Comparison of ENCODE assay signal across 26 mouse cellular contexts in the genomic region with DNA sequence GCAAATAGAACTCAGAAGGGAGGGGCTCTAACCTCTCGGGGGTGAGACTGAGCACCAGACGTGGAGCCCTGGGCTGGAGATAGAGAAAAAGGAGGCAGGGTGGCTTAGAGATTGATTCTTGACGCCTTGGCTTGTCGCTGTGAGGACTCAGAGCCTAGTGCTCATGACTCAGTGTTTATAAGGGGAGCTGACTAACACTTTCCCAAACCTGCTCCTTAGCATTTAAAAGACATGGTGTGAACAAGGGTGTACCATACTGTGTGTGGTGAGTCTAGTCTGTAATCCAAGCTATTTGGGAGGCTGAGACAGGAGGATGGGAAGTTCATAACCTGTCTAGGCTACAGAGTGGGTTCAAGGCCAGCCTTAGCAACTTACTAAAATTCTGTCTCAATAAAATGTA. TPM values are rescaled to one million over a fixed set of nuclear protein-coding genes. Genes with fewer than 3 reads are reported as not detected.
A peak's percentile ranks its signal among the peaks of the same experiment; 100 is the strongest.
DNase-seq lines count a peak whose midpoint lies in the region; ATAC-seq and TF ChIP-seq lines count a peak whose summit lies in the region.
"Had no signal": no experiment of that assay in that cellular context is flagged by ENCODE, and none has a peak within 500 bp of the region (broad histone marks: within the 10 kb centered on the region; RNA-seq: fewer than 3 reads in every experiment).

No protein-coding gene starts in this region.

- H3K9me3 ChIP-seq in liver, embryonic 15.5 days (replicated peaks) = no peaks in the 10 kb centered on the region
- no peaks in the 10 kb centered on the region for H3K9me3 ChIP-seq in liver, postnatal 0 days (ENCODE audit: low read length)
- H3K9me3 ChIP-seq: embryonic facial prominence, embryonic 13.5 days; embryonic facial prominence, embryonic 15.5 days; forebrain, embryonic 13.5 days; forebrain, embryonic 15.5 days had no signal

- no peak overlapping the region for H3K4me3 ChIP-seq in liver, embryonic 15.5 days (replicated peaks)
- H3K4me3 ChIP-seq in liver, postnatal 0 days (ENCODE audit: low read depth, low read length) = no peak overlapping the region
- H3K4me3 ChIP-seq: embryonic facial prominence, embryonic 13.5 days; embryonic facial prominence, embryonic 15.5 days; erythroblast, embryonic 14.5 days; forebrain, embryonic 13.5 days; forebrain, embryonic 15.5 days had no signal

- H3K27ac ChIP-seq in liver, embryonic 15.5 days (replicated peaks) = peak overlapping the region; percentile 14; the same call in 1 of the 2 replicates
- H3K27ac ChIP-seq in liver, postnatal 0 days (ENCODE audit: low read depth) = no peak overlapping the region
- H3K27ac ChIP-seq: embryonic facial prominence, embryonic 13.5 days; embryonic facial prominence, embryonic 15.5 days; forebrain, embryonic 13.5 days; forebrain, embryonic 15.5 days had no signal

- H3K4me1 ChIP-seq in liver, embryonic 15.5 days (replicated peaks) = peaks cover under 1% of the 10 kb centered on the region; the same call in 1 of the 2 replicates
- no peaks in the 10 kb centered on the region for H3K4me1 ChIP-seq in liver, postnatal 0 days (ENCODE audit: insufficient read depth)

- peaks cover 100% of the 10 kb centered on the region for H3K36me3 ChIP-seq in liver, embryonic 15.5 days (replicated peaks)
- peaks cover 88% of the 10 kb centered on the region for H3K36me3 ChIP-seq in liver, postnatal 0 days (replicated peaks; ENCODE audit: insufficient read depth, low read length)

- no peak for TF ChIP-seq CTCF in liver, postnatal 0 days (IDR thresholded peaks at IDR 0.05; ENCODE audit: low read depth)

- H3K9ac ChIP-seq in liver, embryonic 15.5 days = no peak overlapping the region
- H3K9ac ChIP-seq in liver, postnatal 0 days (replicated peaks) = no peak overlapping the region
- H3K9ac ChIP-seq: embryonic facial prominence, embryonic 13.5 days; embryonic facial prominence, embryonic 15.5 days; forebrain, embryonic 13.5 days; forebrain, embryonic 15.5 days; forebrain, postnatal 0 days had no signal

- H3K27me3 ChIP-seq in liver, embryonic 15.5 days = no peaks in the 10 kb centered on the region
- H3K27me3 ChIP-seq in liver, postnatal 0 days (ENCODE audit: insufficient read depth, low read length) = no peaks in the 10 kb centered on the region
- H3K27me3 ChIP-seq: embryonic facial prominence, embryonic 13.5 days; embryonic facial prominence, embryonic 15.5 days; forebrain, embryonic 15.5 days; Patski had no signal

- no peak for DNase-seq in liver, postnatal 0 days
- DNase-seq in brain, adult 2 months (ENCODE audit: low read depth, low spot score) = peak; percentile 79
- DNase-seq in right cerebral cortex, postnatal 10 days (ENCODE audit: low spot score in 2 of 2) = no peak
- DNase-seq: adrenal gland, adult 8-10 months; adrenal gland, postnatal 14 days; adrenal gland, postnatal 36 days; cerebellum, adult 11 months; cerebellum, adult 18-20 months; cerebellum, adult 8-10 months; cerebellum, adult 9-11 months; cerebellum, postnatal 14 days; cerebellum, postnatal 36 days; embryo, embryonic 11 days; forebrain, postnatal 0 days had no signal

- no peak for ATAC-seq in liver, embryonic 15.5 days (ENCODE audit: insufficient read depth)
- no peak for ATAC-seq in liver, postnatal 0 days
- ATAC-seq in megakaryocyte, adult 5-6 weeks (ENCODE audit: poor library complexity, severe bottlenecking) = no peak
- ATAC-seq: activated CD4-positive, CD25-positive, alpha-beta regulatory T cell, adult 4 months; forebrain, embryonic 13.5 days; forebrain, embryonic 15.5 days; forebrain, postnatal 0 days; Patski had no signal

- TF ChIP-seq EP300 in liver, postnatal 0 days (IDR thresholded peaks at IDR 0.05; ENCODE audit: low read depth) = no peak

- 77% methylated on average over 4 of the region's 4 CpGs for WGBS in liver, embryonic 15.5 days (ENCODE audit: insufficient replicate concordance)
- 88% methylated on average over 4 of the region's 4 CpGs for WGBS in liver, postnatal 0 days (ENCODE audit: insufficient replicate concordance)

- no peak overlapping the region for H3K4me2 ChIP-seq in liver, embryonic 15.5 days
- H3K4me2 ChIP-seq in liver, postnatal 0 days (ENCODE audit: low read depth, low read length) = no peak overlapping the region
- H3K4me2 ChIP-seq: embryonic facial prominence, embryonic 13.5 days; embryonic facial prominence, embryonic 15.5 days; forebrain, embryonic 13.5 days; forebrain, embryonic 15.5 days had no signal

RNA-seq across cellular contexts. Expression of a gene that starts 41.8 kb away (rescaled TPM):
- polyA plus RNA-seq in liver, embryonic 15.5 days (2015; fragmentation: Nextera tagmentation; extraction: Ambion mirVana) = 6.6 and 9.4 TPM in 2 replicates
- 5.6 and 5.7 TPM in 2 replicates for polyA plus RNA-seq in liver, postnatal 0 days (2015; fragmentation: Nextera tagmentation; extraction: Ambion mirVana)
- total RNA-seq in megakaryocyte, adult 5-6 weeks (2015) = 7.7 and 9.8 TPM in 2 replicates
- 5.8 and 9.4 TPM in 2 replicates for total RNA-seq in megakaryocyte, adult 5-6 weeks (2017)
- polyA plus RNA-seq: activated CD4-positive, CD25-positive, alpha-beta regulatory T cell, adult 4 months had no signal

RNA-seq across cellular contexts. Expression of a gene that starts 43.0 kb away (rescaled TPM):
- polyA plus RNA-seq in liver, embryonic 15.5 days (2015; fragmentation: Nextera tagmentation; extraction: Ambion mirVana) = 0.39 and 0.61 TPM in 2 replicates
- 0.20 and 0.25 TPM in 2 replicates for polyA plus RNA-seq in liver, postnatal 0 days (2015; fragmentation: Nextera tagmentation; extraction: Ambion mirVana)
- not detected in 2 replicates for total RNA-seq in megakaryocyte, adult 5-6 weeks (2015)
- total RNA-seq in megakaryocyte, adult 5-6 weeks (2017) = not detected in 2 replicates
- total RNA-seq: adrenal gland, postnatal 14 days; common myeloid progenitor, adult 5-6 weeks; MEL had no signal
- polyA plus RNA-seq: activated CD4-positive, CD25-positive, alpha-beta regulatory T cell, adult 4 months; embryonic facial prominence, embryonic 11.5 days; erythroblast, embryonic 14.5 days had no signal
